Mouse (Mus musculus) stomach, postnatal 0 days (tissue): ENCODE results near the gene Zfp94.

Source experiments
- CTCF ChIP-seq: IDR thresholded peaks from 2 replicates; pipeline ENCODE4 v1.5.1; 2016; ENCODE audit warnings: antibody characterized with exemption, low read depth, mild to moderate bottlenecking, moderate library complexity
- EP300 ChIP-seq: optimal IDR thresholded peaks from 2 replicates; pipeline ENCODE3; 2016; ENCODE audit warnings: antibody characterized with exemption

DNA sequence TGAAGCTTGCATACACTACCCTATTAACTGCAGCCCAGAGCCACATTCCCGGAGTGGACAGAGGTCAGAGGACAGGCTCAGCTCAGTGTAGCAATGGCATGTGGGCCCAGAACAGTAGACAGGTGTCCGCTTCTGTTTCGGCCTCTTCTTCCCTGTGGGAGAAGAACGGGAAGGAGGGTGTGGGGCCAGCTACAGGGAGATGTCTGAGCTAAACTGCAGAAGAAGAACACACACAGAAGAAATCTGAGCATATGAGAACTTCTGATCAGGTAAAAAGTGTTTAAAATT, 35.7 kb downstream of the Zfp94 start:
- no peak for TF ChIP-seq CTCF
- no peak for TF ChIP-seq EP300
